Mouse (Mus musculus): ENCODE results near the gene Slc26a6.

GRCm38 (mm10) chr9:108845390-108845789 is 7.7 kb upstream of the Slc26a6 start:
- no peak for TF ChIP-seq CTCF (IDR thresholded peaks at IDR 0.05; ENCODE audit: insufficient read depth, low read depth, low read length)
- no peak for TF ChIP-seq POLR2A (IDR thresholded peaks at IDR 0.05; ENCODE audit: insufficient read depth, low read depth, low read length)
